Mouse (Mus musculus) CD8-positive naive resting alpha-beta T cell, adult 2 months (primary cell): ENCODE data around the gene Fcrl1.

Source experiments
- DNase-seq, 2 experiments: peaks; one replicate each; pipeline ENCODE4 v3.0.0; 2022; ENCODE audit warnings: low read depth in 2 of 2, low spot score in 2 of 2

The Fcrl1 gene

GRCm38 (mm10) chr3:87410605-87411004 is 34.4 kb downstream of the Fcrl1 start:
- DNase-seq: no peak

GRCm38 (mm10) chr3:87411150-87411549 is 35.0 kb downstream of the Fcrl1 start:
- DNase-seq: peak; percentile 35 to 41

GRCm38 (mm10) chr3:87420645-87421044 is 44.5 kb downstream of the Fcrl1 start:
- DNase-seq: no peak

GRCm38 (mm10) chr3:87422386-87422910 is 46.3 kb downstream of the Fcrl1 start:
- DNase-seq: no peak

GRCm38 (mm10) chr3:87435479-87435878 is 59.3 kb downstream of the Fcrl1 start, which contains the start of gene Fcrl5:
Fcrl5 (plus strand) TSS chr3:87435773.
- DNase-seq: no peak

- DNase-seq: no peak
These were observed 64.4 kb downstream of the Fcrl1 start for GRCm38 (mm10) chr3:87440586-87440985.

GRCm38 (mm10) chr3:87443968-87444367 is 67.8 kb downstream of the Fcrl1 start:
- no peak for DNase-seq
